Mouse (Mus musculus) liver, adult 2 months (tissue): Measurements from ENCODE around the gene Ltbp3. TPM values are rescaled to one million over a fixed set of nuclear protein-coding genes. Genes with fewer than 3 reads are reported as not detected.

Source experiments
- DNase-seq: peaks from one replicate; pipeline ENCODE4 v3.0.0-alpha.2; 2011; ENCODE audit warnings: low read depth, low spot score; ENCODE audit errors: extremely low read depth
- H3K27ac ChIP-seq: fragments of 200-500 bp; replicated peaks from 2 replicates; pipeline ENCODE4 v1.5.1; 2012; ENCODE audit warnings: low read depth, mild to moderate bottlenecking, control low read depth, inconsistent platforms, low read length; ENCODE audit not compliant: insufficient read depth
- H3K27me3 ChIP-seq: fragments of 200-500 bp; 2 replicates; pipeline ENCODE4 v1.6.1; 2012; ENCODE audit warnings: mild to moderate bottlenecking, moderate library complexity, low read length, inconsistent platforms; ENCODE audit not compliant: control insufficient read depth, insufficient read depth
- H3K36me3 ChIP-seq: fragments of 200-500 bp; 2 replicates; pipeline ENCODE4 v1.6.1; 2012; ENCODE audit warnings: low read length, inconsistent platforms; ENCODE audit not compliant: control insufficient read depth, insufficient read depth
- H3K4me1 ChIP-seq: fragments of 200-500 bp; 2 replicates; pipeline ENCODE4 v1.6.1; 2011; ENCODE audit warnings: low read length; ENCODE audit not compliant: control insufficient read depth, insufficient read depth
- H3K4me3 ChIP-seq: fragments of 200-500 bp; 2 replicates; pipeline ENCODE4 v1.5.1; 2011; ENCODE audit warnings: low read depth, mild to moderate bottlenecking, control low read depth, low read length, moderate library complexity; ENCODE audit not compliant: insufficient read depth
- H3K79me2 ChIP-seq: fragments of 200-500 bp; 2 replicates; pipeline ENCODE4 v1.6.1; 2012; ENCODE audit warnings: inconsistent platforms, mild to moderate bottlenecking, low read length, moderate library complexity; ENCODE audit not compliant: control insufficient read depth, insufficient read depth
- H3K9ac ChIP-seq: fragments of 200-500 bp; 2 replicates; pipeline ENCODE4 v1.6.1; 2012; ENCODE audit warnings: low read depth, mild to moderate bottlenecking, control low read depth, inconsistent platforms, low read length
- CTCF ChIP-seq: fragments of 200-500 bp; IDR thresholded peaks from 2 replicates; pipeline ENCODE4 v1.5.1; 2011; ENCODE audit warnings: low read depth, low read length, control low read depth
- POLR2A ChIP-seq: fragments of 200-500 bp; IDR thresholded peaks from 2 replicates; pipeline ENCODE4 v1.6.1; 2011; ENCODE audit warnings: low read length, control low read depth; ENCODE audit not compliant: insufficient read depth; ENCODE audit errors: extremely low read depth
- WGBS: fragments of 180-500 bp; shearing (Covaris S2); methylation state at CpG from one replicate; pipeline ENCODE4 v1.1.7; 2018; 5-methylcytosine and 5-hydroxymethylcytosine counted together
- polyA plus RNA-seq: library from polyadenylated mRNA; depleted of rRNA; stranded (reverse); fragments of >200 nt; gene quantifications from 2 replicates; pipeline ENCODE4 v1.2.3, GENCODE M21; 2012
- total RNA-seq: library from RNA; depleted of rRNA; stranded (reverse); fragments of >200 nt; gene quantifications from 2 replicates; pipeline ENCODE4 v1.2.3, GENCODE M21; 2014

Gene Ltbp3
- total and polyA plus RNA-seq, 2 experiments, result 1.2 to 3.4 TPM

DNA sequence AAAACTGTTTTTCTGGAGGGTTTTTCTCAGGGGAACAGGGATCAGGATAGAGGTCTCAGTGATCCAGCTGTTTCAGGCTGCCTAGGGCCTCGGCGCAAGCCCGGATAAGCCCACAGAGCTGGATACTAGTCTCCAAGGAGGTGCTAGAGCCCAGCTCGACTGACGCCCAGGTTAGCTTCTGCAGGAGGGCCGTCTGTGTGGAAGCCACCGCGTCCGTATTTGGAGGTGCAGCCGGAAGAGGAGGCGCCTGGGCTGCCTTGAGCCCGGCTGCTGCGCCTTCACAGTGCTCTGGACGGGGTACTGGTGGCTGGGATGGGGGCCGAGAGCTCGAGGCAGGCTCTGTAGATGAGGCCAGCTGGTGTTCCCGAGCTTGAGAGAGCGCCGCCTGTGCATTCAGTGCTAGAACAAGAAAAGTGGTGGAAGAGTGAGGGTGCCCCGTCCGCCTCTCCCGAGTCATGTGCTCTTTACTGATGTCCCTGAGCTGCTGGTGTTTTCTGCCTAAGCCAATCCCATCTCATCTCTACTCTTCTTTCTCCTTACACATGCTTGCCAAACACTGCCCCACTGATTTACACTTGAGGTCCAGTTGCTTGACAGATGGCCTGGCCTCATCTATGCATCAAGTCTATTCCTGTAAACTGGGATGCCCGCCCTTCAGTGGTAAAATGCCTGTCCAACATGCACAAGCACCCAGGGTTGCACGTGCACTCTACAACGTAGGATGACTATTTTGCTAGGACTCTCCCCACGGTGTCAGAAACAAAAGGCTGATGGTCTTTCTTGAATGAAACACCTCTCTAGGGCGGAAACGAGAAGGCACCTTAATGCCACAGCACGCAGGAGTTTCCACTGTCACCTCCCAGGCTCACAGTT is 10.2 kb upstream of the Ltbp3 start:
- no peak for TF ChIP-seq POLR2A
- TF ChIP-seq CTCF, result no peak
- no peak for DNase-seq
- H3K4me3 ChIP-seq, result no peak overlapping the region
- no peak overlapping the region for H3K9ac ChIP-seq
- no peaks in the 10 kb centered on the region; the same call in 1 of the 2 replicates for H3K79me2 ChIP-seq
- no peaks in the 10 kb centered on the region for H3K27me3 ChIP-seq
- WGBS, result 82% methylated on average over 29 of the region's 29 CpGs
- H3K27ac ChIP-seq, result no peak overlapping the region
- H3K36me3 ChIP-seq, result no peaks in the 10 kb centered on the region
- peaks cover 15% of the 10 kb centered on the region for H3K4me1 ChIP-seq

DNA sequence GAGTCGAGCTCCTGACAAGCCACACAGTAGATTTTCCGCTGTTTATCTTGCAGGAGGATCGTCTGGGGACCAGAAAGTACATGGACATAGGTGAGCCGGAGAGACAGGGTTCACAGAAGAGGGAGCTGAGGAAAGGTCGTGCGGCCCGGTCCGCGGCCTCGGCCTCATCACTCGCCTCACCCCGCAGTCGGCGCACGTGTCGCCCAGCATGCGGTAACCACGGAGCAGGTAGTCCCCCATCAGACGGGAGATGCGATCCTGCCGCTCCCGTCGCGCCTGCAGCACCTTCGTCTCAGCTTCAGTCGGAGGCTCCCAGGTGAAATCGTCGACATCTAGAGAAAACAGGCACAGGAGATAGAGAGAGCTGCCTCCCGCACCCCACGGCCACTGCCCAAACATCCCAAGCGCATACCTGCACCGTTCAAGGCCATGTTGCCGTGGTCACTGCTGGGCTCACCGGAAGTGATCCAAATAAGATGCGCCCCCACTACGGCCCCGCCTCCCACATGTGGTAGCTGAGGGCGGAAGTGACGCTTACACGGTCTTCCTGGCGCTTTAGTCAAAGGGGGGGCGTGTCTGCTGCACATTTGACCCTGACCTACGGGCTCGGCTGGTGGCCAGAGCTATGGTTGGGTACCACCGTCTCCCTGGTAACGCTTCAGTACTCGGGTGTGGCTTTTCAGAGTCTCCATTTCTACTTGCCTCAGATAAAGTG is 9.3 kb upstream of the Ltbp3 start:
- TF ChIP-seq CTCF, result no peak
- peak; percentile 63 for TF ChIP-seq POLR2A
- Histone ChIP-seq H3K36me3 (no peaks in the 10 kb centered on the region), H3K79me2 (no peaks in the 10 kb centered on the region; the same call in 1 of the 2 replicates), H3K27me3 (no peaks in the 10 kb centered on the region), H3K4me1 (peaks cover 15% of the 10 kb centered on the region), H3K9ac (peak overlapping the region; percentile 67), H3K4me3 (peak overlapping the region; percentile 75), H3K27ac (peak overlapping the region; percentile 2; the same call in 1 of the 2 replicates)
- DNase-seq, result peak; percentile 83
- WGBS, result under 1% methylated on average over 47 of the region's 47 CpGs

GRCm38 (mm10) chr19:5734325-5734724 is 6.4 kb upstream of the Ltbp3 start:
- Histone ChIP-seq H3K27ac (no peak overlapping the region), H3K4me1 (peaks cover 7% of the 10 kb centered on the region; the same call in 1 of the 2 replicates), H3K4me3 (no peak overlapping the region), H3K27me3 (no peaks in the 10 kb centered on the region), H3K79me2 (no peaks in the 10 kb centered on the region; the same call in 1 of the 2 replicates), H3K9ac (no peak overlapping the region), H3K36me3 (no peaks in the 10 kb centered on the region)
- TF ChIP-seq POLR2A (no peak), CTCF (no peak)
- 78% methylated on average over 9 of the region's 9 CpGs for WGBS
- no peak for DNase-seq

DNA sequence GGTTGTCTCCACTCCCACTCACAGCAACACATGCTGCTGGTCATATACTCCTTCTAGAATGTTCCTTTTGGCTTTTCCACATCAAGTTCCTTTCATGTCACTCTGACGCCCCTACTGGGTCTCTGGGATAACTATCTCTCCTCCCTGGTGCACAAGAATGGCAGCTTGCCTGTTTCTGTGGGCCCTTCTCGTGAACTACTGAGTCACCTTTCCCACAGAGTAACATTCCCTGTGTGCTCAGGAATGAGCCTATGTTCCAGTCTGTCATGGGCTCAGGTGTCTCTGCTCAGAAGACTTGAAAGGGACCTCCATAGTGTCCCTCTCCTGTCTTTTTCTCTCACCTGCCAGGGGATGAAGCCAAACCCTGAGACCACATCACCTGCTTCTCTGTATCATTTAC is 1.3 kb upstream of the Ltbp3 start:
- Histone ChIP-seq H3K4me1 (no peaks in the 10 kb centered on the region), H3K9ac (no peak overlapping the region), H3K36me3 (no peaks in the 10 kb centered on the region), H3K4me3 (no peak overlapping the region), H3K27ac (no peak overlapping the region), H3K79me2 (no peaks in the 10 kb centered on the region), H3K27me3 (peaks cover 5% of the 10 kb centered on the region)
- WGBS, result 76% methylated on average over 2 of the region's 2 CpGs
- TF ChIP-seq CTCF (no peak), POLR2A (no peak)
- no peak for DNase-seq

DNA sequence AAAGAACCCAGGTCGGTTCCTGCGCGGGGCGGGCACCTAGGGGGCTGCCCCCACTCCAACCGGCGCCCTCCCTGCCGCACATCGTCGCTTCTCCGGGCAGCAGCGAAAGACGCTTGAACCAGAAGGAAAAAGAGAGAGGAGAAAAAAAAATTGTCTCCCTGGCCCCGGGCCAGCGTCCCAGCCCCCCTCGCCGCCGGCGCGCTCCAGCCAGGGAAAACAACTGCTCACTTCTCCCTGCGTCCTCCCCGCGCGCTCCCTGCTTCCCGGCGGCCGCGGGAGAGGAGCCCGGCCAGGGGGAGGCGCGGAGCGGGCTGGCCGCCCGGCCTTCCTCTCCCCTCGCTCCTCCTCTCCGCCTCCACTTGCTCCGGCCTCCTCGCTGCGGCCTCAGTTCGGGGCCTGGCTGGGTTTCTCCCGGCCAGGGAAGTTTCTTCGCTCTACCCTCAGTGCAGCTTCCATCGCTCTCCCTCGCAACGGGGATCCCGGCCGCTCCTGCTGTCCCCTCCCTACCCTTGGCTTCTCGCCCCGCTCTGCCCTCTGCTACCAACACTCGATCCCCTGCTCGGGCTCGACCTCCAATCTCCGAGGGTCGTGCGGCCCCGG is 1.0 kb downstream of the Ltbp3 start:
- 5% methylated on average over 52 of the region's 55 CpGs for WGBS
- no peak overlapping the region for H3K27ac ChIP-seq
- H3K4me1 ChIP-seq, result no peaks in the 10 kb centered on the region
- TF ChIP-seq CTCF (no peak), POLR2A (no peak)
- H3K9ac ChIP-seq, result peak overlapping the region; percentile 63
- H3K27me3 ChIP-seq, result peaks cover 5% of the 10 kb centered on the region
- H3K79me2 ChIP-seq, result no peaks in the 10 kb centered on the region
- H3K36me3 ChIP-seq, result no peaks in the 10 kb centered on the region
- H3K4me3 ChIP-seq, result peak overlapping the region; percentile 57
- no peak for DNase-seq
